In the genomic region with DNA sequence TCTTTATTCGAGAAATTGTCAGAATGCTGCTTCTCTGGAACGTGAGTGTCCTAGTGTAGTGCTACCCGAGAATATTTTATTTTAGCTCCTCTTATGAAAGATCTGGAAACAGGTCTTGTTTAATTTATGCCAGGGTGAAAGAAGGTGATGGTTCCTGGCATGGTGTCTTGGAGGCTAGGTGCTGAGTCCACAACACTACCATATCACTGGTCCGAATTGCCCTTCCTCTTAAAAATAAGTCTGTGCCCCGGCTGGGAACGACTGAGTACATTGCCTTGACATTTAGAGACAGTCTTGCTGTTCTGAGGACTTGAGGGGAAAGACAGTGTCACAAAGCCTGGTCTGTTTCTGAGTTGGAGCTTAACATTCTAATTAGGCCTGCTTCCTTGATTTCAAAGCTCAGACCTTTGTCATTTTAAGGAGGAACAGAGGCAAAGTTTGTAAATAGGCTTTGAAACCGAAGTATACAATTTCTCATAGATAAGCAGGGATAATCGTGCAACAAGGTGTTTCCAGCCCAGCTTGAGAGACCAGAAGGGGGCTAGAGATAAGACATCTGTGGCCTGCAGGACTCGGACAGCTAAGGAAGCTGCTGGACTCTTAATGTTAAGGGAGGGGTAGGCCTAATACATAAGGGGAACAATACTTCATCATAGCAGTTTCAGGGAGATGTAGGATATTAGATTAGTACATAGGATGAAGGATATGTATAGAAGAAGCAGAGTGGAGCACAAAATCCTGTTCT, we compare ENCODE assay signal across 23 mouse cellular contexts. TPM values are rescaled to one million over a fixed set of nuclear protein-coding genes. Genes with fewer than 3 reads are reported as not detected.
DNase-seq lines count a peak whose midpoint lies in the region; ATAC-seq lines count a peak whose summit lies in the region.
"Had no signal": no experiment of that assay in that cellular context is flagged by ENCODE, and none has a peak within 500 bp of the region (broad histone marks: within the 10 kb centered on the region; RNA-seq: fewer than 3 reads in every experiment).

No protein-coding gene starts in this region.

- H3K9ac ChIP-seq in liver, embryonic 13.5 days, result peak overlapping the region; percentile 37; the same call in 1 of the 2 replicates
- H3K9ac ChIP-seq: hindbrain, embryonic 12.5 days; lung, embryonic 14.5 days had no signal

- no peaks in the 10 kb centered on the region for H3K9me3 ChIP-seq in liver, embryonic 13.5 days (replicated peaks)
- H3K9me3 ChIP-seq: hindbrain, embryonic 12.5 days had no signal

- H3K4me3 ChIP-seq in liver, embryonic 13.5 days (replicated peaks), result no peak overlapping the region
- H3K4me3 ChIP-seq: hindbrain, embryonic 12.5 days; left cerebral cortex, adult 2 months had no signal

- peak; percentile 29 for DNase-seq in heart, adult 11 months
- no peak for DNase-seq in heart, postnatal 4 days
- peak; percentile 42 for DNase-seq in liver, embryonic 13.5 days
- DNase-seq in layer of hippocampus, adult 9-11 months, result no peak
- no peak for DNase-seq in right cerebral cortex, adult 2 months (ENCODE audit: low spot score in 2 of 2)
- DNase-seq: adrenal gland, adult 8-10 months; B cell, adult 2 months; cerebellum, adult 11-12 months; cerebellum, postnatal 25 days; embryo, embryonic 11 days; gastrocnemius, postnatal 14 days; heart, postnatal 10 days; kidney, adult 18-20 months; kidney, postnatal 14 days; lung, embryonic 14.5 days; lung, postnatal 4 days; spleen, adult 18-20 months; thymus, postnatal 36 days had no signal

- peaks cover 22% of the 10 kb centered on the region for H3K4me1 ChIP-seq in liver, embryonic 13.5 days (replicated peaks)
- H3K4me1 ChIP-seq: hindbrain, embryonic 12.5 days had no signal

- 43% methylated on average over 9 of the region's 9 CpGs for WGBS in liver, embryonic 13.5 days (ENCODE audit: insufficient replicate concordance)

- H3K36me3 ChIP-seq in liver, embryonic 13.5 days, result no peaks in the 10 kb centered on the region
- H3K36me3 ChIP-seq: hindbrain, embryonic 12.5 days had no signal

- peak; percentile 89 for ATAC-seq in erythroblast, adult 5-6 weeks (replicated peaks; ENCODE audit: low FRiP score, poor library complexity, severe bottlenecking)
- ATAC-seq in liver, embryonic 13.5 days (ENCODE audit: low read depth), result peak; percentile 89
- ATAC-seq in cerebellum, adult (ENCODE audit: insufficient number of reproducible peaks, low FRiP score, low TSS enrichment), result no peak

- H3K27ac ChIP-seq in liver, embryonic 13.5 days, result peak overlapping the region; percentile 75
- H3K27ac ChIP-seq: hindbrain, embryonic 12.5 days; left cerebral cortex, adult 2 months had no signal

- H3K27me3 ChIP-seq in liver, embryonic 13.5 days, result no peaks in the 10 kb centered on the region

- H3K4me2 ChIP-seq in liver, embryonic 13.5 days, result peak overlapping the region; percentile 38
- H3K4me2 ChIP-seq: hindbrain, embryonic 12.5 days; lung, embryonic 14.5 days; midbrain, embryonic 11.5 days had no signal

RNA-seq across cellular contexts. Expression of a gene that starts 5.5 kb away (rescaled TPM):
- total RNA-seq in heart, postnatal 4 days (2021), result 10 to 100 TPM in 1 of 2 experiments, 1 to 10 TPM in 1; 8.1 to 10.5 TPM
- 2.1 and 7.7 TPM in 2 replicates for total RNA-seq in erythroblast, adult 5-6 weeks (2015; ENCODE audit: low replicate concordance)
- 5.5 and 9.3 TPM in 2 replicates for total RNA-seq in erythroblast, adult 5-6 weeks (2017; ENCODE audit: low replicate concordance)
- 12.7 and 13.1 TPM in 2 replicates for polyA plus RNA-seq in liver, embryonic 13.5 days (2015; fragmentation: Nextera tagmentation; extraction: Ambion mirVana)

RNA-seq across cellular contexts. Expression of a gene that starts 7.2 kb away (rescaled TPM):
- 1 to 10 TPM; 4.2 to 6.7 TPM for total RNA-seq in heart, postnatal 4 days (2021)
- total RNA-seq in erythroblast, adult 5-6 weeks (2015; ENCODE audit: low replicate concordance), result 5.9 and 26.7 TPM in 2 replicates
- 8.1 and 10.6 TPM in 2 replicates for total RNA-seq in erythroblast, adult 5-6 weeks (2017; ENCODE audit: low replicate concordance)
- 4.4 and 6.1 TPM in 2 replicates for polyA plus RNA-seq in liver, embryonic 13.5 days (2015; fragmentation: Nextera tagmentation; extraction: Ambion mirVana)

RNA-seq across cellular contexts. Expression of a gene that starts 48.0 kb away (rescaled TPM):
- 100 to 1,000 TPM in 1 of 2 experiments, 10 to 100 TPM in 1; 61.2 to 216 TPM for total RNA-seq in heart, postnatal 4 days (2021)
- 3,542 and 3,686 TPM in 2 replicates for total RNA-seq in erythroblast, adult 5-6 weeks (2015; ENCODE audit: low replicate concordance)
- 3,400 and 3,878 TPM in 2 replicates for total RNA-seq in erythroblast, adult 5-6 weeks (2017; ENCODE audit: low replicate concordance)
- polyA plus RNA-seq in liver, embryonic 13.5 days (2015; fragmentation: Nextera tagmentation; extraction: Ambion mirVana), result 981 and 999 TPM in 2 replicates

Comparison
In these comparisons a context has a peak if more than half of its experiments do, and no peak if none do; other contexts are left out.
1. DNase-seq: peak in heart, adult 11 months (single experiment) and liver, embryonic 13.5 days (single experiment); none in heart, postnatal 4 days (single experiment), layer of hippocampus, adult 9-11 months (single experiment) and right cerebral cortex, adult 2 months (0 of 2).
2. RNA of a gene that starts 48.0 kb away (total RNA-seq): 3,400 to 3,878 TPM in erythroblast, adult 5-6 weeks; 61.2 to 216 TPM in heart, postnatal 4 days; every median in the first group is over 10 times any median in the second.